Mouse (Mus musculus) frontal cortex, adult (tissue): ENCODE results near the gene Trp53.
"Not testable (repeated sequence)": the region's sequence is repeated elsewhere in the genome, so short reads cannot be mapped to it uniquely, and the experiment has no call there.

Source experiments
- ATAC-seq: cut with Nextera tagmentation; 2 replicates; pipeline ENCODE4 v1.9.2; 2017; ENCODE audit warnings: mild to moderate bottlenecking, moderate library complexity, mixed read lengths; ENCODE audit not compliant: low TSS enrichment

Gene Trp53

GRCm38 (mm10) chr11:69624339-69624738 lies 44.2 kb downstream of the Trp53 start:
- not testable (repeated sequence) for ATAC-seq

DNA sequence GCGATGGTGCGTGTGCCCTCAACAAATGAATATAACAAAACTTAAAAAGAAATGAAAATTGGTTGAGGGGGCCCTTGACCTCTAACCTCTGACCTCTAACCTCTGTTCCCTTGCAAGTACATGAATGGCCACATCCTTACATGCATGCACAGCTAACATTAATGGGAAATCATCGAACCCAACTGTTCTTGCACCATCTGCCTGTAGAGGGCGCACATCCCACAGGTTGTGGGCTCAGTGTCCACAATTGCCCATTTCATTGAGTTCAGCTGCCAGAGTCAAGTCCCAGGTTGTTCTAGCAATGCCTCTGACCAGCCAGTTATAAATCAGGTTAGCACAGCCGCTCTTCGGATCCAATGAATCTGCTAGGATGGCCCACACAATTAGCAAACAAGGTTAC lies 48.1 kb downstream of the Trp53 start:
- ATAC-seq: no peak

DNA sequence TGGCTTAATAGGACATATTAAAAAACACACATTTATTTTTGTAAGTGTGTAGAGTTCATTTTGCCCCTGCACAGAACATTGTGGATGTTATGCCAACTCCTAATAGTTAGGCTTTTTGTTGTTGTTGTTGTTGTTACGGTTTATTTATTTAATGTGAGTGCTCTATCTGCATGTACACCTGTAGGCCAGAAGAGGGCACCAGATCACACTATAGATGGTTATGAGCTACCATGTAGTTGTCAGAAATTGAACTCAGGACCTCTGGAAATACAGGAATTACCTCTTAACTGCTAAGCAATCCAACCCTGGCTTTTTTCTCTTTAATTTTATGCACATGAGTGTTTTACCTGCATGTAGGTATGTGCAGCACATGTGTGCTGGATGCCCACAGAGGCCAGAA lies 49.6 kb downstream of the Trp53 start:
- ATAC-seq: no peak

DNA sequence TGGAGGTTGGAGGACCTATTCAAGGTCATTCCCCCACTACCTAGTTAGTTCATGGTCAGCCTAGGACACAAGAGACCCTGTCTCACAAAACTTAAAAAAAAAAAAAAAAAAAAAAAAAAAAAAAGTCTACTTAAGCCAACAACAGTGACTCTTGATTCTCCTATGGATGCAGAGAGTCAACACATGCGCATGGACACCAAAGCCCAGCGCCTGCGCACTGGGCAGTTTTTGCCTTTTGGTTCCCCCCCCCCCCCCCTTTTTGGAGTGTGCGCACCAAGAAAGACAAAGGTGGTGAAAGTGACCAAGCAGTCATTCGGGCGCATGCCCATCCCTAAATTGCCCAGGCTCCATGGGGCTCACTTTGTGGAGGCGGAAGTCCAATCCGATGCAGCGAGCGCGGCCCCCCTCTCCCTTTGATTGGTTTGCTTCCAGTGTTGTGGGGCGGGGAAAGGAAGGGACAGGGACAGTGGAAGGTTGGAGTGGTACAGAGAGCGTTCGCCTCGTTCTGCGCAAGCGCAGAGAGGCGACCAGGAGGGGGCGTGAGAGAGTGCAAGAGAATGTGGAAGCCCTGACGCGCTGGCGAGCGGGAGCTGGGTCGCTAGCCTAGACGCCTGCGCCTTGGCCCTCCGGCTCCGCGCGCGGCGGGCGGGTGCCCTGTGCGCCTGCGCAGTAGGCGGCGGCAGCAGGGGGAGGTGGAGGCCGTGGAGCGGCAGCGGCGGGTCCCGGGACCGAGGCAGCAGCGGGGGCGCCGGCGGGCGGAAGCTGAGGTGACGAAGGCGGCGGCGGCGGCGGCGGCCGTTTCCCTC lies 52.3 kb downstream of the Trp53 start, which contains the start of gene Fxr2:
Gene Fxr2, plus strand, starts transcription at position 707 of the 806 bp plus-strand sequence.
- peak; percentile 97 for ATAC-seq

GRCm38 (mm10) chr11:69633128-69633866 lies 53.1 kb downstream of the Trp53 start:
- peak; percentile 20; the same call in 1 of the 2 replicates for ATAC-seq

GRCm38 (mm10) chr11:69635471-69635870 lies 55.3 kb downstream of the Trp53 start:
- no peak for ATAC-seq
